Mouse (Mus musculus) embryonic fibroblast, embryonic 13.5 days (primary cell): ENCODE data around the gene Snai1. TPM values are rescaled to one million over a fixed set of nuclear protein-coding genes. Genes with fewer than 3 reads are reported as not detected.

ENCODE experiments used
- H3K27ac ChIP-seq: 2 replicates; pipeline ENCODE4 v1.5.1; 2012; ENCODE audit warnings: low read length, control low read depth, inconsistent platforms; ENCODE audit not compliant: insufficient read depth
- H3K4me1 ChIP-seq: 2 replicates; pipeline ENCODE4 v1.6.1; 2011; ENCODE audit warnings: low read length; ENCODE audit not compliant: control insufficient read depth, insufficient read depth
- H3K4me3 ChIP-seq: 2 replicates; pipeline ENCODE4 v1.5.1; 2011; ENCODE audit warnings: mild to moderate bottlenecking, control low read depth, low read length; ENCODE audit not compliant: insufficient read depth
- CTCF ChIP-seq: IDR thresholded peaks from 2 replicates; pipeline ENCODE4 v1.5.1; 2011; ENCODE audit warnings: mild to moderate bottlenecking, control low read depth, low read length, moderate library complexity, borderline replicate concordance; ENCODE audit not compliant: insufficient read depth
- POLR2A ChIP-seq: IDR thresholded peaks from 2 replicates; pipeline ENCODE4 v1.6.1; 2011; ENCODE audit warnings: low read depth, mild to moderate bottlenecking, control low read depth, low read length, moderate library complexity
- polyA plus RNA-seq: library from polyadenylated mRNA; stranded (reverse); fragments of >200 nt; gene quantifications from 2 replicates; pipeline ENCODE4 v1.2.4, GENCODE M21; 2011; ENCODE audit warnings: low read depth; ENCODE audit not compliant: missing spikeins, insufficient read length

Gene Snai1
- polyA plus RNA-seq, 1 experiment: 82.3 TPM

GRCm38 (mm10) chr2:167503253-167503895 is 34.6 kb upstream of the Snai1 start:
- Histone ChIP-seq H3K4me1 (peaks cover 9% of the 10 kb centered on the region; the same call in 1 of the 2 replicates), H3K27ac (peak overlapping the region; percentile 9; the same call in 1 of the 2 replicates), H3K4me3 (peak overlapping the region; percentile 86)
- peak; percentile 69; the same call in 1 of the 2 replicates for TF ChIP-seq POLR2A
- no peak for TF ChIP-seq CTCF

GRCm38 (mm10) chr2:167503896-167504349 is 34.1 kb upstream of the Snai1 start:
- H3K4me1 ChIP-seq: peaks cover 9% of the 10 kb centered on the region; the same call in 1 of the 2 replicates
- TF ChIP-seq CTCF: no peak
- no peak for TF ChIP-seq POLR2A
- peak overlapping the region; percentile 9; the same call in 1 of the 2 replicates for H3K27ac ChIP-seq
- H3K4me3 ChIP-seq: peak overlapping the region; percentile 86

- no peak overlapping the region for H3K27ac ChIP-seq
- H3K4me3 ChIP-seq: no peak overlapping the region
- peaks cover 9% of the 10 kb centered on the region; the same call in 1 of the 2 replicates for H3K4me1 ChIP-seq
- TF ChIP-seq CTCF (no peak), POLR2A (no peak)
Measured at GRCm38 (mm10) chr2:167505127-167505526, 32.9 kb upstream of the Snai1 start.

GRCm38 (mm10) chr2:167506546-167507260 is 31.3 kb upstream of the Snai1 start:
- no peak overlapping the region for H3K27ac ChIP-seq
- no peak for TF ChIP-seq POLR2A
- H3K4me1 ChIP-seq: peaks cover 9% of the 10 kb centered on the region; the same call in 1 of the 2 replicates
- H3K4me3 ChIP-seq: no peak overlapping the region

GRCm38 (mm10) chr2:167507719-167508385 is 30.1 kb upstream of the Snai1 start:
- Histone ChIP-seq H3K4me1 (peaks cover 9% of the 10 kb centered on the region; the same call in 1 of the 2 replicates), H3K27ac (no peak overlapping the region), H3K4me3 (no peak overlapping the region)
- TF ChIP-seq CTCF: no peak
- no peak for TF ChIP-seq POLR2A

- no peak overlapping the region for H3K27ac ChIP-seq
- no peak for TF ChIP-seq CTCF
- no peak for TF ChIP-seq POLR2A
- H3K4me1 ChIP-seq: peaks cover 9% of the 10 kb centered on the region; the same call in 1 of the 2 replicates
- H3K4me3 ChIP-seq: no peak overlapping the region
Measured at GRCm38 (mm10) chr2:167508569-167508968, 29.4 kb upstream of the Snai1 start.

- H3K4me3 ChIP-seq: no peak overlapping the region
- no peak for TF ChIP-seq CTCF
- TF ChIP-seq POLR2A: no peak
- H3K27ac ChIP-seq: no peak overlapping the region
- peaks cover 1% of the 10 kb centered on the region; the same call in 1 of the 2 replicates for H3K4me1 ChIP-seq
Measured at GRCm38 (mm10) chr2:167510485-167510884, 27.5 kb upstream of the Snai1 start.

GRCm38 (mm10) chr2:167512365-167512764 is 25.6 kb upstream of the Snai1 start:
- TF ChIP-seq CTCF (no peak), POLR2A (no peak)
- Histone ChIP-seq H3K4me3 (no peak overlapping the region), H3K27ac (no peak overlapping the region), H3K4me1 (no peaks in the 10 kb centered on the region)

- TF ChIP-seq POLR2A: no peak
- no peak for TF ChIP-seq CTCF
- Histone ChIP-seq H3K27ac (no peak overlapping the region), H3K4me3 (no peak overlapping the region), H3K4me1 (no peaks in the 10 kb centered on the region)
Measured at GRCm38 (mm10) chr2:167512970-167513369, 25.0 kb upstream of the Snai1 start.

- H3K4me3 ChIP-seq: no peak overlapping the region
- H3K27ac ChIP-seq: no peak overlapping the region
- TF ChIP-seq POLR2A (no peak), CTCF (no peak)
- no peaks in the 10 kb centered on the region for H3K4me1 ChIP-seq
Measured at GRCm38 (mm10) chr2:167514641-167515040, 23.4 kb upstream of the Snai1 start.
